Mouse (Mus musculus): ENCODE results near the gene Tbrg1. TPM values are rescaled to one million over a fixed set of nuclear protein-coding genes. Genes with fewer than 3 reads are reported as not detected.

Tbrg1 gene
- total RNA-seq, 2 experiments from 2014 or later, result 52.4 to 63.4 TPM

- peak; percentile 44 to 50 for DNase-seq (ENCODE audit: low spot score in 2 of 2)
These were observed 20.8 kb downstream of the Tbrg1 start for GRCm38 (mm10) chr9:37636335-37636734.

DNA sequence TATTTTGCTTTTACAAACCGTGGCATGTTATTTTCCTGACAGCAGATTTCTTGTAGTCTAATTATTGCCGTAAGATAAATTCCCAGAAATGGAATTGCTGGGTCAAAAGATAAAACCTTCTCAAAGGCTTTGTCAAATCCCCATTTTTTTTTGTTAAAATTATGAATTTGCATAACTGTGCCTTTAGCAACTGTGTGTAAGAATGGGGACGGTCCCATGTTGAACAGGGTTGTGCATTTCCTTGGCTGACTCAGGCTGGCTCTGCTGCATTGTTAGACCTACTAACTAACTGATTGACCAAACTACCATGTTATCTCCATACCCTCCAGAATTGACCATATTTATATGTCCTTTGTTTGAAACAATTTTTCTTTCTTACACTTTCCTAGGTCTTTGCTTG lies 22.8 kb downstream of the Tbrg1 start:
- DNase-seq (ENCODE audit: low spot score in 2 of 2), result no peak
- intact Hi-C loops (cut with DNase I), result no loop called here

More at GRCm38 (mm10) chr9:37636335-37636734, 20.8 kb downstream of the Tbrg1 start:
- intact Hi-C loops (cut with DNase I), result no loop called here

GRCm38 (mm10) chr9:37632305-37632704 lies 24.8 kb downstream of the Tbrg1 start:
- DNase-seq (ENCODE audit: low spot score in 2 of 2), result no peak
- intact Hi-C loops (cut with DNase I), result no loop called here

DNA sequence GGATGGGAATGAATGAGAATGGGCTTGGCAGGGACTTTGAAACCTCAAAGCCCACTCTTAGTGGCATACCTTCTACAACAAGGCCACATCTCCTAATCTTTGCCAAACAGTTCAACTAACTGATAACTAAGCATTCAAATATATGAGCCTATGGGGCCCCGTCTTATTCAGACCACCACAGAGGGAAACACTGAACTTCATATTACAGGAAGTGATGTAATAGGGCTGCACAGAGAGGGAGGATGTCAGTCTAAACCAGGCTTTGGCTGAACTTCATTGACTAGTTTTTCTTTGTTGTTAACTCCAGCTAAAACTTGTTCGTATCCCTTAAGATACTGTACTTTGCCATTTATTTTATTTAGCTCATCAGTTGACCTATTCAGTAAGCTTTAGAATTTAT lies 27.2 kb downstream of the Tbrg1 start:
- intact Hi-C loops (cut with DNase I), result no loop called here
- DNase-seq (ENCODE audit: low spot score in 2 of 2), result no peak

GRCm38 (mm10) chr9:37628581-37628980 lies 28.5 kb downstream of the Tbrg1 start:
- DNase-seq (ENCODE audit: low spot score in 2 of 2), result no peak
- intact Hi-C loops (cut with DNase I), result no loop called here

DNA sequence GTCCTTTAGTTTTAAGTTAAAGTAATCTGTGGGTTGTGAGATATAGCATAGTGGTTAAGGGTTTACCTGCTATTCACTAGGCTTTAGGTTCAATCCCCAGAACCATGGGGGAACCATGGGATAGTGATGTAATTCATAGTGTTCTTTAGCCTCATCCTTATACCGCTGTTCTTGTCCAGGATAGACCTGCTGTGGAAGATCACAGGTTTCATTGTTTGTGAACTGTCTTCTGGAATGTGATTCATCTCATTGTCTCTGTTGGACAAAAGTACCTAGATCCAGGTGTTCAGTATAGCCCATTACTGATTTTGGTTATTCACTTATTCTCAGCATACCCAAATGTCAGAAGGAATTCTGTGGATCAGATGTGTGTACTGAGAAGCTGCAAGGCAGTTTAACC lies 29.8 kb downstream of the Tbrg1 start:
- no peak for DNase-seq (ENCODE audit: low spot score in 2 of 2)
- intact Hi-C loops (cut with DNase I), result no loop called here

DNA sequence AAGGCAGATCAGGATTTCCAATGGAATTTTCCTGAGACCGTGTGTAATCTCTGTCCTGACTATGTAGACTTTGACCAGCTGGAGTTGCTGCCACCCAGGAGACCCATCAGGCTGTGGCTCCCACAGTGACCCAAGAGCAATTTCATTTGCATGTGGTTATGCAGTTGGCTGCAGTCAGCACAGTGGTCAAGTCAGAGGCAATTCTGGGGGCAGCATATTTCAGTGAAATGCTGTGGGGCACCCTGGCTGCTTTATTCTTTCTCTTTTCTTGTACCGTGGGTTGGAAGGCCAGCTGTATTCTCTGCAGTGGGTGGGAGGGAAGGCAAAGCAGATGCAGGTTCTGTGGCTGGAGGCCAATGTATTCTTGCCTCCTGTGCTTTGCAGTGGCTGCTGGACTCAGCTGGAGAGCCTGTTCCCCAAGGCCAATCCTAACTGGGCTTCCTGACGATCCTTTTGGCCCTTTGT lies 31.0 kb downstream of the Tbrg1 start:
- intact Hi-C loops (cut with DNase I), result no loop called here
- peak; percentile 45 to 47 for DNase-seq (ENCODE audit: low spot score in 2 of 2)

DNA sequence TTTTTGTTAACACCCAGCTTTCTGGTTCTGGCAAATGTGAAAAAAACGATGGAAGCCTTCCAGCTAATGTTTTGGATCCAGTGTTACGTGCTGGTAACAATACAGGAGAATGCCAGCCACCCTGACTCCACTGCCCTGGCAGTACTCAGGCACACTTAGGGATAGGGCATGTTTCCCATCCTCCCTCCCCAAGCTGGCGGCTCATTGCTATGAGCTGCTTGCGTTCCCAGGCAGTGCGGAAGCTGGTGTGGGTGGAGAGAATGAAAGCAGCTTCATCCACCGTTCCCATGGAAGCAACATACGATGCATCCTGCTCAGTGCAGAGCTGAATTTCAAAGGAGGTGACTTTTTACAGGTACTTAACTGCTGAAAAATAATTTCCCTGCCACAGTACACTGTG lies 31.5 kb downstream of the Tbrg1 start:
- peak; percentile 82 for DNase-seq (ENCODE audit: low spot score in 2 of 2)
- intact Hi-C loops (cut with DNase I), result no loop called here

GRCm38 (mm10) chr9:37625129-37625528 lies 32.0 kb downstream of the Tbrg1 start:
- DNase-seq (ENCODE audit: low spot score in 2 of 2), result no peak
- intact Hi-C loops (cut with DNase I), result no loop called here

GRCm38 (mm10) chr9:37624502-37624901 lies 32.6 kb downstream of the Tbrg1 start:
- intact Hi-C loops (cut with DNase I), result no loop called here
- DNase-seq (ENCODE audit: low spot score in 2 of 2), result no peak

DNA sequence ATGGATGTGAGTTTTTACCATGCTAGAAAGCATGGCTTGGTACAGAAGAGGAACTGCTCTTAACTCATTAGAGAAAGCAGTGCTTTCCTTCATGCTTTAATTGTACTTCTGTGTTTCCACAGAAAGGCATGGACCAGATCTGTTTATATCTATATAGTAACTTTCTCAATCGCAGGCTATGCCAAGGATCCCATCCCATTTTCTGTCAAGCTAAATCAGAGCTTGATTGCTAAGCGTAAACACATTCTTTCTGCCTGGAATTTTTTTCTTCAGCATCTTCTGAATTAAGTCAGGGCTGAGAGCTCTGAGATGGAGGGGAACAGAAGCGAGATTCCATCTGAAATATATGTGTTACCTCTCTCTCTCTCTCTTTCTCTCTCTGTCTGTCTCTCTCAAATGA lies 33.1 kb downstream of the Tbrg1 start:
- intact Hi-C loops (cut with DNase I), result no loop called here
- no peak for DNase-seq (ENCODE audit: low spot score in 2 of 2)

- peak; percentile 46 to 60 for DNase-seq (ENCODE audit: low spot score in 2 of 2)
- intact Hi-C loops (cut with DNase I), result no loop called here
These were observed 35.8 kb downstream of the Tbrg1 start for GRCm38 (mm10) chr9:37621290-37621689.

GRCm38 (mm10) chr9:37616770-37617169 lies 40.3 kb downstream of the Tbrg1 start:
- intact Hi-C loops (cut with DNase I), result loop anchor here (2.0 kb wide), 3 partner anchors 72 to 186 kb away; no protein-coding TSS in a partner anchor
- DNase-seq (ENCODE audit: low spot score in 2 of 2), result no peak

GRCm38 (mm10) chr9:37615220-37615619 lies 41.9 kb downstream of the Tbrg1 start:
- DNase-seq (ENCODE audit: low spot score in 2 of 2), result peak in 1 of 2 experiments; percentile 42
- intact Hi-C loops (cut with DNase I), result loop anchor here (2.0 kb wide), 1 partner anchor 62 kb away; the partner anchor contains the start of gene Nrgn

GRCm38 (mm10) chr9:37614316-37614715 lies 42.8 kb downstream of the Tbrg1 start:
- DNase-seq (ENCODE audit: low spot score in 2 of 2), result no peak
- intact Hi-C loops (cut with DNase I), result loop anchor here (2.0 to 5.0 kb wide), 2 partner anchors 37 to 62 kb away; partner anchors contain the start of gene Nrgn

DNA sequence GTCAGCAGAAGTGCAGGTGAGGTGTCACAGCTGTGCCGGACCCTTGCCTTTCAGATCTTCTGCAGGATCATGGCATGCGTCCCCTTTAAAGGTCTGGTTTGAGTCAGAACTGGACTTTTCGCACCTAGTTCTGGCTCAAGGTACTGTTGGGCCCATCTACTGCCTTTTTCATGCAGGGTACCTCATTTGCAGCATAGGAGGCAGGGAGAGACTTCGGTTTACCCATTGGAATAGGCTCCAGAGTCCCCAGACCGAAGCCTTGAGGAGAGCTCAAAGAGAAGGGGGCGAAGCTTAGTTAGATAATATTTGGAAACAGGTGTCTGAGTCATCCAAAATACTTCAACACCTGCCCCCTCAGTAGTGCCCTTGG lies 43.2 kb downstream of the Tbrg1 start:
- no peak for DNase-seq (ENCODE audit: low spot score in 2 of 2)
- intact Hi-C loops (cut with DNase I), result loop anchor here (2.0 to 5.0 kb wide), 2 partner anchors 37 to 61 kb away; partner anchors contain the start of gene Nrgn

- peak; percentile 83 to 85 for DNase-seq (ENCODE audit: low spot score in 2 of 2)
- intact Hi-C loops (cut with DNase I), result loop anchor here (5.0 kb wide), 1 partner anchor 36 kb away; no protein-coding TSS in a partner anchor
These were observed 43.8 kb downstream of the Tbrg1 start, which contains the start of gene Spa17 for GRCm38 (mm10) chr9:37613182-37613910. Gene Spa17 (minus strand): TSS chr9:37613722.

GRCm38 (mm10) chr9:37609558-37609957 lies 47.6 kb downstream of the Tbrg1 start:
- intact Hi-C loops (cut with DNase I), result no loop called here
- no peak for DNase-seq (ENCODE audit: low spot score in 2 of 2)

GRCm38 (mm10) chr9:37605089-37605488 lies 52.0 kb downstream of the Tbrg1 start:
- DNase-seq (ENCODE audit: low spot score in 2 of 2), result no peak
- intact Hi-C loops (cut with DNase I), result no loop called here

- intact Hi-C loops (cut with DNase I), result no loop called here
- no peak for DNase-seq (ENCODE audit: low spot score in 2 of 2)
These were observed 56.4 kb downstream of the Tbrg1 start for GRCm38 (mm10) chr9:37600538-37601205.
